Mouse (Mus musculus): ENCODE data around the gene Cyfip2. TPM values are rescaled to one million over a fixed set of nuclear protein-coding genes. Genes with fewer than 3 reads are reported as not detected.

Cyfip2 gene
- polyA plus RNA-seq, 1 experiment, result 0.77 TPM

GRCm38 (mm10) chr11:46258207-46258606 is 54.5 kb downstream of the Cyfip2 start:
- TF ChIP-seq MAX (IDR thresholded peaks at IDR 0.05), result no peak
- TF ChIP-seq USF1 (IDR thresholded peaks at IDR 0.05; ENCODE audit: low read depth), result no peak
- no peak for TF ChIP-seq MYOD1 (IDR thresholded peaks at IDR 0.05; ENCODE audit: control insufficient read depth, insufficient read length, low read depth)
- no peak for TF ChIP-seq MYOG (IDR thresholded peaks at IDR 0.05; ENCODE audit: control insufficient read depth, extremely low read depth, insufficient read length)
- TF ChIP-seq FOSL1 (IDR thresholded peaks at IDR 0.05; ENCODE audit: insufficient read depth, low read length, poor library complexity, severe bottlenecking), result no peak
- no peak for TF ChIP-seq CEBPB (IDR thresholded peaks at IDR 0.05; ENCODE audit: low read depth)
- TF ChIP-seq CTCF (IDR thresholded peaks at IDR 0.05; ENCODE audit: control insufficient read depth, insufficient read depth, insufficient read length), result no peak
- H3K36me3 ChIP-seq (ENCODE audit: control insufficient read depth, insufficient read depth), result no peaks in the 10 kb centered on the region

GRCm38 (mm10) chr11:46255291-46255690 is 57.4 kb downstream of the Cyfip2 start:
- no peaks in the 10 kb centered on the region for H3K79me2 ChIP-seq (ENCODE audit: control insufficient read depth, insufficient read depth)
- no peak overlapping the region for H3K4me3 ChIP-seq (ENCODE audit: insufficient read depth, poor library complexity, severe bottlenecking)
- no peak for TF ChIP-seq CEBPB (IDR thresholded peaks at IDR 0.05; ENCODE audit: low read depth)
- TF ChIP-seq MYOG (IDR thresholded peaks at IDR 0.05; ENCODE audit: control insufficient read depth, extremely low read depth, insufficient read length), result no peak
- no peak for TF ChIP-seq MAX (IDR thresholded peaks at IDR 0.05)
- no peak for TF ChIP-seq MYOD1 (IDR thresholded peaks at IDR 0.05; ENCODE audit: control insufficient read depth, insufficient read length, low read depth)
- TF ChIP-seq USF1 (IDR thresholded peaks at IDR 0.05; ENCODE audit: low read depth), result no peak
- no peak for TF ChIP-seq FOSL1 (IDR thresholded peaks at IDR 0.05; ENCODE audit: insufficient read depth, low read length, poor library complexity, severe bottlenecking)
- no peak for TF ChIP-seq CTCF (IDR thresholded peaks at IDR 0.05; ENCODE audit: control insufficient read depth, insufficient read depth, insufficient read length)
- H3K27me3 ChIP-seq (ENCODE audit: control insufficient read depth, insufficient read depth, insufficient read length), result no peaks in the 10 kb centered on the region
- no peak overlapping the region for H3ac ChIP-seq (ENCODE audit: control insufficient read depth, insufficient read length, low read depth)
- no peaks in the 10 kb centered on the region for H3K79me3 ChIP-seq (ENCODE audit: low read depth)
- no peaks in the 10 kb centered on the region for H3K36me3 ChIP-seq (ENCODE audit: control insufficient read depth, insufficient read depth)

More at GRCm38 (mm10) chr11:46258207-46258606, 54.5 kb downstream of the Cyfip2 start:
- H3K27me3 ChIP-seq (ENCODE audit: control insufficient read depth, insufficient read depth, insufficient read length), result no peaks in the 10 kb centered on the region
- H3ac ChIP-seq (ENCODE audit: control insufficient read depth, insufficient read length, low read depth), result no peak overlapping the region
- H3K79me3 ChIP-seq (ENCODE audit: low read depth), result no peaks in the 10 kb centered on the region
- no peak overlapping the region for H3K4me3 ChIP-seq (ENCODE audit: insufficient read depth, poor library complexity, severe bottlenecking)
- H3K79me2 ChIP-seq (ENCODE audit: control insufficient read depth, insufficient read depth), result no peaks in the 10 kb centered on the region

GRCm38 (mm10) chr11:46251994-46252393 is 60.7 kb downstream of the Cyfip2 start:
- Histone ChIP-seq H3K79me3 (ENCODE audit: low read depth) (no peaks in the 10 kb centered on the region), H3ac (ENCODE audit: control insufficient read depth, insufficient read length, low read depth) (no peak overlapping the region), H3K36me3 (ENCODE audit: control insufficient read depth, insufficient read depth) (no peaks in the 10 kb centered on the region), H3K79me2 (ENCODE audit: control insufficient read depth, insufficient read depth) (no peaks in the 10 kb centered on the region), H3K27me3 (ENCODE audit: control insufficient read depth, insufficient read depth, insufficient read length) (no peaks in the 10 kb centered on the region), H3K4me3 (ENCODE audit: insufficient read depth, poor library complexity, severe bottlenecking) (no peak overlapping the region)
- TF ChIP-seq CTCF (IDR thresholded peaks at IDR 0.05; ENCODE audit: control insufficient read depth, insufficient read depth, insufficient read length) (peak; percentile 86), MYOD1 (IDR thresholded peaks at IDR 0.05; ENCODE audit: control insufficient read depth, insufficient read length, low read depth) (no peak)

- Histone ChIP-seq H3K79me2 (ENCODE audit: control insufficient read depth, insufficient read depth) (no peaks in the 10 kb centered on the region), H3K79me3 (ENCODE audit: low read depth) (no peaks in the 10 kb centered on the region)
- no peak for TF ChIP-seq MYOD1 (IDR thresholded peaks at IDR 0.05; ENCODE audit: control insufficient read depth, insufficient read length, low read depth)
- TF ChIP-seq MAX (IDR thresholded peaks at IDR 0.05), result no peak
- no peak for TF ChIP-seq CTCF (IDR thresholded peaks at IDR 0.05; ENCODE audit: control insufficient read depth, insufficient read depth, insufficient read length)
- TF ChIP-seq FOSL1 (IDR thresholded peaks at IDR 0.05; ENCODE audit: insufficient read depth, low read length, poor library complexity, severe bottlenecking), result no peak
- TF ChIP-seq USF1 (IDR thresholded peaks at IDR 0.05; ENCODE audit: low read depth), result no peak
- no peak for TF ChIP-seq MYOG (IDR thresholded peaks at IDR 0.05; ENCODE audit: control insufficient read depth, extremely low read depth, insufficient read length)
These were observed 64.3 kb downstream of the Cyfip2 start for GRCm38 (mm10) chr11:46248352-46248751.

GRCm38 (mm10) chr11:46246393-46246792 is 66.3 kb downstream of the Cyfip2 start:
- Histone ChIP-seq H3K27me3 (ENCODE audit: control insufficient read depth, insufficient read depth, insufficient read length) (no peaks in the 10 kb centered on the region), H3ac (ENCODE audit: control insufficient read depth, insufficient read length, low read depth) (no peak overlapping the region), H3K4me3 (ENCODE audit: insufficient read depth, poor library complexity, severe bottlenecking) (no peak overlapping the region), H3K79me3 (ENCODE audit: low read depth) (no peaks in the 10 kb centered on the region), H3K79me2 (ENCODE audit: control insufficient read depth, insufficient read depth) (no peaks in the 10 kb centered on the region), H3K36me3 (ENCODE audit: control insufficient read depth, insufficient read depth) (no peaks in the 10 kb centered on the region)
- TF ChIP-seq CEBPB (IDR thresholded peaks at IDR 0.05; ENCODE audit: low read depth) (peak; percentile 26), MYOD1 (IDR thresholded peaks at IDR 0.05; ENCODE audit: control insufficient read depth, insufficient read length, low read depth) (no peak)

More at GRCm38 (mm10) chr11:46248352-46248751, 64.3 kb downstream of the Cyfip2 start:
- Histone ChIP-seq H3K4me3 (ENCODE audit: insufficient read depth, poor library complexity, severe bottlenecking) (no peak overlapping the region), H3ac (ENCODE audit: control insufficient read depth, insufficient read length, low read depth) (no peak overlapping the region), H3K27me3 (ENCODE audit: control insufficient read depth, insufficient read depth, insufficient read length) (no peaks in the 10 kb centered on the region), H3K36me3 (ENCODE audit: control insufficient read depth, insufficient read depth) (no peaks in the 10 kb centered on the region)

GRCm38 (mm10) chr11:46245926-46246325 is 66.7 kb downstream of the Cyfip2 start:
- no peaks in the 10 kb centered on the region for H3K27me3 ChIP-seq (ENCODE audit: control insufficient read depth, insufficient read depth, insufficient read length)
- H3K36me3 ChIP-seq (ENCODE audit: control insufficient read depth, insufficient read depth), result no peaks in the 10 kb centered on the region
- no peak overlapping the region for H3ac ChIP-seq (ENCODE audit: control insufficient read depth, insufficient read length, low read depth)
- no peaks in the 10 kb centered on the region for H3K79me2 ChIP-seq (ENCODE audit: control insufficient read depth, insufficient read depth)
- H3K79me3 ChIP-seq (ENCODE audit: low read depth), result no peaks in the 10 kb centered on the region
- TF ChIP-seq FOSL1 (IDR thresholded peaks at IDR 0.05; ENCODE audit: insufficient read depth, low read length, poor library complexity, severe bottlenecking) (peak; percentile 31), MYOG (IDR thresholded peaks at IDR 0.05; ENCODE audit: control insufficient read depth, extremely low read depth, insufficient read length) (no peak), MAX (IDR thresholded peaks at IDR 0.05) (peak; percentile 54), CTCF (IDR thresholded peaks at IDR 0.05; ENCODE audit: control insufficient read depth, insufficient read depth, insufficient read length) (no peak), CEBPB (IDR thresholded peaks at IDR 0.05; ENCODE audit: low read depth) (no peak), MYOD1 (IDR thresholded peaks at IDR 0.05; ENCODE audit: control insufficient read depth, insufficient read length, low read depth) (no peak)
- H3K4me3 ChIP-seq (ENCODE audit: insufficient read depth, poor library complexity, severe bottlenecking), result no peak overlapping the region

Measured in C2C12 (cell line).